In genomic region chr7:36538111-36538510, GRCm38 (mm10) we compare ENCODE assay signal across 24 mouse cellular contexts.
"Had no signal": no experiment of that assay in that cellular context is flagged by ENCODE, and none has a peak within 500 bp of the region (broad histone marks: within the 10 kb centered on the region; RNA-seq: fewer than 3 reads in every experiment).

No protein-coding gene starts in this region.

- H3K9ac ChIP-seq: heart, embryonic 13.5 days; heart, embryonic 15.5 days; hindbrain, embryonic 13.5 days; hindbrain, embryonic 15.5 days; kidney, embryonic 15.5 days; limb, embryonic 13.5 days; limb, embryonic 15.5 days had no signal

- DNase-seq: gastrocnemius, postnatal 14 days; gastrocnemius, postnatal 36 days; heart, adult 18-20 months; heart, postnatal 14 days; heart, postnatal 36 days; kidney, adult 11 months; kidney, adult 2 months; kidney, adult 9 months; kidney, postnatal 14 days; kidney, postnatal 36 days; layer of hippocampus, adult 9-11 months; layer of hippocampus, postnatal 36 days; left cerebral cortex, postnatal 4 days had no signal

- H3K4me2 ChIP-seq: heart, embryonic 11.5 days; heart, embryonic 13.5 days; heart, embryonic 15.5 days; hindbrain, embryonic 13.5 days; hindbrain, embryonic 15.5 days; kidney, embryonic 15.5 days; limb, embryonic 13.5 days; limb, embryonic 15.5 days had no signal

- ATAC-seq: hindbrain, postnatal 0 days; intestine, embryonic 16.5 days had no signal

- H3K27me3 ChIP-seq: heart, embryonic 13.5 days; heart, embryonic 15.5 days; hindbrain, embryonic 13.5 days; hindbrain, embryonic 15.5 days; limb, embryonic 13.5 days; limb, embryonic 15.5 days had no signal

- H3K36me3 ChIP-seq: heart, embryonic 13.5 days; heart, embryonic 15.5 days; hindbrain, embryonic 13.5 days; hindbrain, embryonic 15.5 days; kidney, embryonic 15.5 days; limb, embryonic 13.5 days; limb, embryonic 15.5 days had no signal

- H3K4me3 ChIP-seq: heart, embryonic 13.5 days; heart, embryonic 15.5 days; hindbrain, embryonic 13.5 days; hindbrain, embryonic 15.5 days; kidney, embryonic 15.5 days; limb, embryonic 13.5 days; limb, embryonic 15.5 days had no signal

- H3K4me1 ChIP-seq: heart, embryonic 13.5 days; heart, embryonic 15.5 days; hindbrain, embryonic 13.5 days; kidney, embryonic 15.5 days; limb, embryonic 13.5 days; limb, embryonic 15.5 days had no signal

- H3K27ac ChIP-seq: heart, embryonic 13.5 days; heart, embryonic 15.5 days; hindbrain, embryonic 13.5 days; hindbrain, embryonic 15.5 days; hindbrain, postnatal 0 days; kidney, embryonic 15.5 days; kidney, postnatal 0 days; limb, embryonic 13.5 days; limb, embryonic 15.5 days had no signal

- H3K9me3 ChIP-seq: heart, embryonic 13.5 days; heart, embryonic 15.5 days; hindbrain, embryonic 13.5 days; hindbrain, embryonic 15.5 days; kidney, embryonic 15.5 days; limb, embryonic 13.5 days; limb, embryonic 15.5 days had no signal
